ENCODE assay signal across 20 mouse cellular contexts in genomic region chr12:111149495-111150235, GRCm38 (mm10). TPM values are rescaled to one million over a fixed set of nuclear protein-coding genes. Genes with fewer than 3 reads are reported as not detected.
DNase-seq lines count a peak whose midpoint lies in the region; ATAC-seq and TF ChIP-seq lines count a peak whose summit lies in the region.
"Had no signal": no experiment of that assay in that cellular context is flagged by ENCODE, and none has a peak within 500 bp of the region (broad histone marks: within the 10 kb centered on the region; RNA-seq: fewer than 3 reads in every experiment).

No protein-coding gene starts in this region.

- TF ChIP-seq RAD21 in MEL (IDR thresholded peaks at IDR 0.05; ENCODE audit: low read depth, low read length): no peak

- 55% methylated on average over 17 of the region's 17 CpGs for WGBS in kidney, embryonic 15.5 days
- 55% methylated on average over 17 of the region's 17 CpGs for WGBS in liver, embryonic 11.5 days

- H3K27me3 ChIP-seq in kidney, embryonic 15.5 days: no peaks in the 10 kb centered on the region
- no peaks in the 10 kb centered on the region for H3K27me3 ChIP-seq in MEL (ENCODE audit: control insufficient read depth in 1 of 2, insufficient read depth in 2 of 2, low read length in 2 of 2)
- no peaks in the 10 kb centered on the region for H3K27me3 ChIP-seq in liver, embryonic 11.5 days (replicated peaks; ENCODE audit: control insufficient read depth, insufficient read depth, low read length)
- H3K27me3 ChIP-seq: heart, embryonic 12.5 days had no signal

- H3K27ac ChIP-seq in kidney, embryonic 15.5 days: no peak overlapping the region
- no peak overlapping the region for H3K27ac ChIP-seq in MEL (ENCODE audit: control insufficient read depth, low read depth, low read length)
- no peak overlapping the region for H3K27ac ChIP-seq in liver, embryonic 11.5 days (ENCODE audit: low read depth, low read length)
- H3K27ac ChIP-seq: hindbrain, postnatal 0 days; midbrain, embryonic 13.5 days had no signal

- ATAC-seq in kidney, embryonic 15.5 days (replicated peaks; ENCODE audit: low FRiP score): no peak
- ATAC-seq in liver, embryonic 11.5 days (replicated peaks; ENCODE audit: low FRiP score): no peak
- peak; percentile 63 for ATAC-seq in monocyte, adult 5-6 weeks (replicated peaks; ENCODE audit: insufficient number of reproducible peaks, low FRiP score, low TSS enrichment, poor library complexity, severe bottlenecking)
- ATAC-seq: forebrain, embryonic 14.5 days; hindbrain, postnatal 0 days; midbrain, embryonic 13.5 days; Patski had no signal

- intact Hi-C loops in left cerebral cortex, postnatal 36 days (cut with DNase I): no loop called here

- H3K4me2 ChIP-seq in kidney, embryonic 15.5 days: 0 out of 2 replicates have a peak overlapping the region, but pooled peaks have one; percentile 20
- H3K4me2 ChIP-seq in liver, embryonic 11.5 days: peak overlapping the region; percentile 21
- H3K4me2 ChIP-seq: heart, embryonic 12.5 days; midbrain, embryonic 13.5 days had no signal

- H3K4me3 ChIP-seq in kidney, embryonic 15.5 days (replicated peaks): no peak overlapping the region
- H3K4me3 ChIP-seq in MEL (ENCODE audit: control insufficient read depth in 1 of 2, insufficient read depth in 1 of 2, low read depth in 2 of 2, low read length in 2 of 2): no peak overlapping the region
- H3K4me3 ChIP-seq in liver, embryonic 11.5 days (ENCODE audit: low read depth, low read length): no peak overlapping the region
- H3K4me3 ChIP-seq: heart, embryonic 12.5 days; midbrain, embryonic 13.5 days; myocyte had no signal

- DNase-seq in kidney, adult 11 months: no peak
- peak; percentile 14 for DNase-seq in MEL (ENCODE audit: low read depth, low spot score)
- DNase-seq in liver, embryonic 11.5 days (ENCODE audit: low spot score): no peak
- DNase-seq in left cerebral cortex, postnatal 36 days (ENCODE audit: low spot score in 2 of 2): no peak
- no peak for DNase-seq in cerebellum, adult 9-10 months
- DNase-seq: gastrocnemius, postnatal 36 days; heart, postnatal 4 days; layer of hippocampus, postnatal 36 days; right cerebral cortex, adult 18-20 months had no signal

- TF ChIP-seq CTCF in MEL (IDR thresholded peaks at IDR 0.05 in 2 of 3, conservative IDR thresholded peaks at IDR 0.05 in 1 of 3; ENCODE audit: control insufficient read depth in 1 of 3, insufficient read depth in 1 of 3, low read depth in 2 of 3, low read length in 3 of 3, poor library complexity in 1 of 3, severe bottlenecking in 1 of 3): no peak

- no peak for TF ChIP-seq POLR2A in MEL (IDR thresholded peaks at IDR 0.05; ENCODE audit: control insufficient read depth in 1 of 2, insufficient read depth in 1 of 2, low read depth in 1 of 2, low read length in 2 of 2, poor library complexity in 1 of 2)

- peaks cover 19% of the 10 kb centered on the region for H3K4me1 ChIP-seq in kidney, embryonic 15.5 days
- peaks cover 0 to 6% of the 10 kb centered on the region in 2 experiments; a peak in 2 of 4 replicates for H3K4me1 ChIP-seq in MEL (ENCODE audit: control insufficient read depth in 1 of 2, insufficient read depth in 2 of 2, low read length in 2 of 2)
- H3K4me1 ChIP-seq in liver, embryonic 11.5 days (replicated peaks; ENCODE audit: control insufficient read depth, insufficient read depth, low read length): peaks cover 26% of the 10 kb centered on the region

- H3K9ac ChIP-seq in kidney, embryonic 15.5 days: no peak overlapping the region
- no peak overlapping the region for H3K9ac ChIP-seq in MEL (ENCODE audit: control insufficient read depth, low read depth, low read length, poor library complexity, severe bottlenecking)
- no peak overlapping the region for H3K9ac ChIP-seq in liver, embryonic 11.5 days (ENCODE audit: low read depth, low read length)
- H3K9ac ChIP-seq: heart, embryonic 12.5 days; midbrain, embryonic 13.5 days had no signal

- H3K9me3 ChIP-seq in kidney, embryonic 15.5 days (replicated peaks): no peaks in the 10 kb centered on the region
- no peaks in the 10 kb centered on the region for H3K9me3 ChIP-seq in MEL (replicated peaks; ENCODE audit: insufficient read depth, low read length)
- no peaks in the 10 kb centered on the region for H3K9me3 ChIP-seq in liver, embryonic 11.5 days (ENCODE audit: control insufficient read depth, low read length)
- H3K9me3 ChIP-seq: heart, embryonic 12.5 days; midbrain, embryonic 13.5 days had no signal

- H3K36me3 ChIP-seq in kidney, embryonic 15.5 days: no peaks in the 10 kb centered on the region
- no peaks in the 10 kb centered on the region for H3K36me3 ChIP-seq in MEL (ENCODE audit: control insufficient read depth in 1 of 2, insufficient read depth in 2 of 2, low read length in 2 of 2)
- no peaks in the 10 kb centered on the region for H3K36me3 ChIP-seq in liver, embryonic 11.5 days (ENCODE audit: control insufficient read depth, insufficient read depth, low read length)
- H3K36me3 ChIP-seq: heart, embryonic 12.5 days; midbrain, embryonic 13.5 days had no signal

- no peaks in the 10 kb centered on the region for H3K79me2 ChIP-seq in MEL (ENCODE audit: control insufficient read depth, insufficient read depth, low read length, poor library complexity)

- TF ChIP-seq EP300 in MEL (IDR thresholded peaks at IDR 0.05; ENCODE audit: low read depth in 1 of 2, low read length in 2 of 2): no peak

TF ChIP-seq in MEL, 35 proteins besides CTCF, POLR2A, EP300 and RAD21:
- TF ChIP-seq USF2 (IDR thresholded peaks at IDR 0.05; ENCODE audit: borderline replicate concordance in 1 of 2, insufficient read depth in 1 of 2, low read depth in 1 of 2, low read length in 2 of 2) (no peak), KAT2A (conservative IDR thresholded peaks at IDR 0.05; ENCODE audit: low read depth, low read length) (no peak), ZNF384 (IDR thresholded peaks at IDR 0.05; ENCODE audit: low read depth, low read length) (no peak), SMC3 (IDR thresholded peaks at IDR 0.05; ENCODE audit: low read depth, low read length) (no peak), MAZ (IDR thresholded peaks at IDR 0.05; ENCODE audit: low read depth, low read length) (no peak), NELFE (IDR thresholded peaks at IDR 0.05; ENCODE audit: low read depth, low read length) (no peak), JUND (IDR thresholded peaks at IDR 0.05; ENCODE audit: low read depth, low read length) (no peak), TAL1 (IDR thresholded peaks at IDR 0.05; ENCODE audit: low read length) (no peak)

RNA-seq across cellular contexts. Expression of gene Traf3, which starts 16.5 kb away (rescaled TPM):
- 10.1 and 11.6 TPM in 2 replicates for polyA plus RNA-seq in kidney, embryonic 15.5 days (2015; fragmentation: Nextera tagmentation; extraction: Ambion mirVana)
- total RNA-seq in MEL (2012; rRNA removed): 21.1 and 21.4 TPM in 2 replicates
- 10 to 100 TPM in 1 of 2 experiments, not detected in 1; 40.7 TPM for polyA plus RNA-seq in MEL (2012; ENCODE audit: insufficient read depth in 1 of 2, insufficient read length in 2 of 2, low read depth in 1 of 2, low replicate concordance in 2 of 2, missing spikeins in 1 of 2)
- 7.4 and 9.1 TPM in 2 replicates for polyA plus RNA-seq in liver, embryonic 11.5 days (2014; fragmentation: Nextera tagmentation; extraction: Ambion mirVana)
- total RNA-seq in monocyte, adult 5-6 weeks (2017): 40.4 to 58.6 TPM (median 41.0 TPM) in 3 replicates
- total RNA-seq in left cerebral cortex, postnatal 36 days (2021): 10 to 100 TPM; 51.6 to 55.4 TPM

RNA-seq across cellular contexts. Expression of gene 4930595D18Rik, which starts 34.6 kb away (rescaled TPM):
- polyA plus RNA-seq in kidney, embryonic 15.5 days (2015; fragmentation: Nextera tagmentation; extraction: Ambion mirVana): not detected in 2 replicates
- total RNA-seq in MEL (2012; rRNA removed): not detected in 2 replicates
- under 1 TPM in 1 of 2 experiments, not detected in 1; 0.35 TPM for polyA plus RNA-seq in MEL (2012; ENCODE audit: insufficient read depth in 1 of 2, insufficient read length in 2 of 2, low read depth in 1 of 2, low replicate concordance in 2 of 2, missing spikeins in 1 of 2)
- not detected in 2 replicates for polyA plus RNA-seq in liver, embryonic 11.5 days (2014; fragmentation: Nextera tagmentation; extraction: Ambion mirVana)
- total RNA-seq in monocyte, adult 5-6 weeks (2017): 1.2 TPM in 1 of 3 replicates, not detected in the others
- total RNA-seq in left cerebral cortex, postnatal 36 days (2021): not detected
- total RNA-seq: adrenal gland, postnatal 4 days; gastrocnemius, postnatal 36 days; heart, postnatal 4 days; hindbrain, postnatal 0 days; layer of hippocampus, postnatal 36 days; left cerebral cortex, postnatal 25 days had no signal
- polyA plus RNA-seq: forebrain, embryonic 14.5 days; heart, embryonic 12.5 days; hindbrain, postnatal 0 days; midbrain, embryonic 13.5 days; myocyte; Patski; spleen, adult 2 months had no signal
